Mouse (Mus musculus): ENCODE results near the gene Lrp11. TPM values are rescaled to one million over a fixed set of nuclear protein-coding genes. Genes with fewer than 3 reads are reported as not detected.
"Not testable (repeated sequence)": the region's sequence is repeated elsewhere in the genome, so short reads cannot be mapped to it uniquely, and the experiment has no call there.

The Lrp11 gene
- polyA plus RNA-seq, 1 experiment: 1.5 TPM

- H3K4me3 ChIP-seq (replicated peaks; ENCODE audit: control insufficient read depth, low read depth, low read length): no peak overlapping the region
- no peak overlapping the region for H3K27ac ChIP-seq (ENCODE audit: control insufficient read depth, insufficient read depth, low read depth, low read length, poor library complexity)
- TF ChIP-seq POLR2A (IDR thresholded peaks at IDR 0.05; ENCODE audit: borderline replicate concordance, control insufficient read depth, low read depth, low read length) (no peak), CTCF (IDR thresholded peaks at IDR 0.05; ENCODE audit: control insufficient read depth, insufficient read depth, low read length) (no peak)
- no peaks in the 10 kb centered on the region; the same call in 1 of the 2 replicates for H3K4me1 ChIP-seq (ENCODE audit: control insufficient read depth, insufficient read depth, low read length)
- WGBS: 77% methylated on average over 7 of the region's 7 CpGs
Measured at GRCm38 (mm10) chr10:7594797-7595196, 5.2 kb downstream of the Lrp11 start.

GRCm38 (mm10) chr10:7596251-7596650 is 6.7 kb downstream of the Lrp11 start:
- H3K27ac ChIP-seq (ENCODE audit: control insufficient read depth, insufficient read depth, low read depth, low read length, poor library complexity): no peak overlapping the region
- H3K4me1 ChIP-seq (ENCODE audit: control insufficient read depth, insufficient read depth, low read length): no peaks in the 10 kb centered on the region
- WGBS: 52% methylated on average over 1 of the region's 1 CpGs
- TF ChIP-seq POLR2A (IDR thresholded peaks at IDR 0.05; ENCODE audit: borderline replicate concordance, control insufficient read depth, low read depth, low read length) (no peak), CTCF (IDR thresholded peaks at IDR 0.05; ENCODE audit: control insufficient read depth, insufficient read depth, low read length) (no peak)
- no peak overlapping the region for H3K4me3 ChIP-seq (replicated peaks; ENCODE audit: control insufficient read depth, low read depth, low read length)

GRCm38 (mm10) chr10:7598177-7598576 is 8.6 kb downstream of the Lrp11 start:
- Histone ChIP-seq H3K4me1 (ENCODE audit: control insufficient read depth, insufficient read depth, low read length) (no peaks in the 10 kb centered on the region), H3K4me3 (replicated peaks; ENCODE audit: control insufficient read depth, low read depth, low read length) (no peak overlapping the region), H3K27ac (ENCODE audit: control insufficient read depth, insufficient read depth, low read depth, low read length, poor library complexity) (no peak overlapping the region)
- no peak for TF ChIP-seq POLR2A (IDR thresholded peaks at IDR 0.05; ENCODE audit: borderline replicate concordance, control insufficient read depth, low read depth, low read length)
- TF ChIP-seq CTCF (IDR thresholded peaks at IDR 0.05; ENCODE audit: control insufficient read depth, insufficient read depth, low read length): no peak
- WGBS: 16% methylated on average over 7 of the region's 7 CpGs

- H3K4me3 ChIP-seq (replicated peaks; ENCODE audit: control insufficient read depth, low read depth, low read length): no peak overlapping the region
- H3K4me1 ChIP-seq (ENCODE audit: control insufficient read depth, insufficient read depth, low read length): no peaks in the 10 kb centered on the region
- TF ChIP-seq POLR2A (IDR thresholded peaks at IDR 0.05; ENCODE audit: borderline replicate concordance, control insufficient read depth, low read depth, low read length) (no peak), CTCF (IDR thresholded peaks at IDR 0.05; ENCODE audit: control insufficient read depth, insufficient read depth, low read length) (peak; percentile 88)
- no peak overlapping the region for H3K27ac ChIP-seq (ENCODE audit: control insufficient read depth, insufficient read depth, low read depth, low read length, poor library complexity)
- 8% methylated on average over 6 of the region's 6 CpGs for WGBS
Measured at GRCm38 (mm10) chr10:7600647-7601046, 11.0 kb downstream of the Lrp11 start.

- 64% methylated on average over 2 of the region's 2 CpGs for WGBS
Measured at GRCm38 (mm10) chr10:7605168-7605567, 15.6 kb downstream of the Lrp11 start.

GRCm38 (mm10) chr10:7606437-7606836 is 16.8 kb downstream of the Lrp11 start:
- WGBS: 78% methylated on average over 2 of the region's 2 CpGs
- no peak overlapping the region for H3K4me3 ChIP-seq (replicated peaks; ENCODE audit: control insufficient read depth, low read depth, low read length)
- TF ChIP-seq POLR2A (IDR thresholded peaks at IDR 0.05; ENCODE audit: borderline replicate concordance, control insufficient read depth, low read depth, low read length) (no peak), CTCF (IDR thresholded peaks at IDR 0.05; ENCODE audit: control insufficient read depth, insufficient read depth, low read length) (no peak)
- no peak overlapping the region for H3K27ac ChIP-seq (ENCODE audit: control insufficient read depth, insufficient read depth, low read depth, low read length, poor library complexity)
- no peaks in the 10 kb centered on the region for H3K4me1 ChIP-seq (ENCODE audit: control insufficient read depth, insufficient read depth, low read length)

More at GRCm38 (mm10) chr10:7605168-7605567, 15.6 kb downstream of the Lrp11 start:
- Histone ChIP-seq H3K4me1 (ENCODE audit: control insufficient read depth, insufficient read depth, low read length) (no peaks in the 10 kb centered on the region), H3K4me3 (replicated peaks; ENCODE audit: control insufficient read depth, low read depth, low read length) (no peak overlapping the region), H3K27ac (ENCODE audit: control insufficient read depth, insufficient read depth, low read depth, low read length, poor library complexity) (no peak overlapping the region)
- TF ChIP-seq POLR2A (IDR thresholded peaks at IDR 0.05; ENCODE audit: borderline replicate concordance, control insufficient read depth, low read depth, low read length): no peak
- no peak for TF ChIP-seq CTCF (IDR thresholded peaks at IDR 0.05; ENCODE audit: control insufficient read depth, insufficient read depth, low read length)

GRCm38 (mm10) chr10:7608611-7609010 is 19.0 kb downstream of the Lrp11 start:
- Histone ChIP-seq H3K27ac (ENCODE audit: control insufficient read depth, insufficient read depth, low read depth, low read length, poor library complexity) (no peak overlapping the region), H3K4me1 (ENCODE audit: control insufficient read depth, insufficient read depth, low read length) (no peaks in the 10 kb centered on the region), H3K4me3 (replicated peaks; ENCODE audit: control insufficient read depth, low read depth, low read length) (no peak overlapping the region)
- WGBS: 84% methylated on average over 17 of the region's 17 CpGs
- TF ChIP-seq POLR2A (IDR thresholded peaks at IDR 0.05; ENCODE audit: borderline replicate concordance, control insufficient read depth, low read depth, low read length) (no peak), CTCF (IDR thresholded peaks at IDR 0.05; ENCODE audit: control insufficient read depth, insufficient read depth, low read length) (no peak)

GRCm38 (mm10) chr10:7611647-7612046 is 22.0 kb downstream of the Lrp11 start:
- no peak for TF ChIP-seq CTCF (IDR thresholded peaks at IDR 0.05; ENCODE audit: control insufficient read depth, insufficient read depth, low read length)
- no peak overlapping the region for H3K4me3 ChIP-seq (replicated peaks; ENCODE audit: control insufficient read depth, low read depth, low read length)
- WGBS: 82% methylated on average over 6 of the region's 6 CpGs
- no peaks in the 10 kb centered on the region for H3K4me1 ChIP-seq (ENCODE audit: control insufficient read depth, insufficient read depth, low read length)
- H3K27ac ChIP-seq (ENCODE audit: control insufficient read depth, insufficient read depth, low read depth, low read length, poor library complexity): no peak overlapping the region

- not testable (repeated sequence) for H3K27ac ChIP-seq (ENCODE audit: control insufficient read depth, insufficient read depth, low read depth, low read length, poor library complexity); H3K4me3 ChIP-seq (replicated peaks; ENCODE audit: control insufficient read depth, low read depth, low read length); H3K4me1 ChIP-seq (ENCODE audit: control insufficient read depth, insufficient read depth, low read length)
Measured at GRCm38 (mm10) chr10:7612210-7612609, 22.6 kb downstream of the Lrp11 start.
